Mouse (Mus musculus): ENCODE data around the gene H2afv.

The H2afv gene

GRCm38 (mm10) chr11:6444077-6444853 lies at the start of gene H2afv:
H2afv (minus strand) TSS chr11:6444443.
- DNase-seq (ENCODE audit: extremely low read depth, low read depth), result peak; percentile 99

- no peak for DNase-seq (ENCODE audit: extremely low read depth, low read depth)
Measured at GRCm38 (mm10) chr11:6489691-6490503, 45.7 kb upstream of the H2afv start.

GRCm38 (mm10) chr11:6489257-6489656 lies 45.0 kb upstream of the H2afv start:
- DNase-seq (ENCODE audit: extremely low read depth, low read depth), result no peak

GRCm38 (mm10) chr11:6488041-6488684 lies 43.9 kb upstream of the H2afv start:
- DNase-seq (ENCODE audit: extremely low read depth, low read depth), result no peak

GRCm38 (mm10) chr11:6487496-6487895 lies 43.3 kb upstream of the H2afv start:
- DNase-seq (ENCODE audit: extremely low read depth, low read depth), result no peak

GRCm38 (mm10) chr11:6486916-6487315 lies 42.7 kb upstream of the H2afv start:
- no peak for DNase-seq (ENCODE audit: extremely low read depth, low read depth)

GRCm38 (mm10) chr11:6484244-6484959 lies 40.2 kb upstream of the H2afv start:
- no peak for DNase-seq (ENCODE audit: extremely low read depth, low read depth)

- DNase-seq (ENCODE audit: extremely low read depth, low read depth), result no peak
Measured at GRCm38 (mm10) chr11:6483103-6483502, 38.9 kb upstream of the H2afv start.

- DNase-seq (ENCODE audit: extremely low read depth, low read depth), result no peak
Measured at GRCm38 (mm10) chr11:6481669-6482185, 37.5 kb upstream of the H2afv start.

- no peak for DNase-seq (ENCODE audit: extremely low read depth, low read depth)
Measured at GRCm38 (mm10) chr11:6480681-6481405, 36.6 kb upstream of the H2afv start.

GRCm38 (mm10) chr11:6480191-6480590 lies 35.9 kb upstream of the H2afv start:
- DNase-seq (ENCODE audit: extremely low read depth, low read depth), result no peak

- no peak for DNase-seq (ENCODE audit: extremely low read depth, low read depth)
Measured at GRCm38 (mm10) chr11:6479231-6479630, 35.0 kb upstream of the H2afv start.

GRCm38 (mm10) chr11:6477350-6477749 lies 33.1 kb upstream of the H2afv start:
- no peak for DNase-seq (ENCODE audit: extremely low read depth, low read depth)

- no peak for DNase-seq (ENCODE audit: extremely low read depth, low read depth)
Measured at GRCm38 (mm10) chr11:6476876-6477275, 32.6 kb upstream of the H2afv start.

- DNase-seq (ENCODE audit: extremely low read depth, low read depth), result no peak
Measured at GRCm38 (mm10) chr11:6475867-6476484, 31.7 kb upstream of the H2afv start, which contains the start of gene Purb. Purb (minus strand) TSS chr11:6475917.

- no peak for DNase-seq (ENCODE audit: extremely low read depth, low read depth)
Measured at GRCm38 (mm10) chr11:6474874-6475731, 30.9 kb upstream of the H2afv start.

GRCm38 (mm10) chr11:6474381-6474780 lies 30.1 kb upstream of the H2afv start:
- DNase-seq (ENCODE audit: extremely low read depth, low read depth), result no peak

- no peak for DNase-seq (ENCODE audit: extremely low read depth, low read depth)
Measured at GRCm38 (mm10) chr11:6472076-6472475, 27.8 kb upstream of the H2afv start.

- no peak for DNase-seq (ENCODE audit: extremely low read depth, low read depth)
Measured at GRCm38 (mm10) chr11:6471493-6471892, 27.2 kb upstream of the H2afv start.
